Mouse (Mus musculus) brown adipose tissue, adult 24 weeks (tissue): ENCODE measurements around the gene Ahctf1. TPM values are rescaled to one million over a fixed set of nuclear protein-coding genes. Genes with fewer than 3 reads are reported as not detected.

ENCODE experiments used
- H3K27ac ChIP-seq: fragments of 200-500 bp; replicated peaks from 2 replicates; pipeline ENCODE4 v1.5.1; 2012; ENCODE audit warnings: low read depth, mild to moderate bottlenecking, low read length
- H3K4me1 ChIP-seq: fragments of 200-500 bp; 2 replicates; pipeline ENCODE4 v1.6.1; 2012; ENCODE audit warnings: low read length, mixed read lengths; ENCODE audit not compliant: control insufficient read depth, insufficient read depth, insufficient read length
- H3K4me3 ChIP-seq: fragments of 200-500 bp; 2 replicates; pipeline ENCODE4 v1.5.1; 2012; ENCODE audit warnings: low read depth, mild to moderate bottlenecking, low read length, moderate library complexity; ENCODE audit not compliant: insufficient read depth
- polyA plus RNA-seq: library from polyadenylated mRNA; stranded (reverse); fragments of >200 nt; gene quantifications from 2 replicates; pipeline ENCODE4 v1.2.4, GENCODE M21; 2012; ENCODE audit not compliant: missing spikeins, insufficient read depth, insufficient read length

The Ahctf1 gene
- polyA plus RNA-seq, 1 experiment = 8.3 TPM

- Histone ChIP-seq H3K27ac (no peak overlapping the region), H3K4me1 (no peaks in the 10 kb centered on the region), H3K4me3 (no peak overlapping the region)
Observed at GRCm38 (mm10) chr1:179709390-179709789, 94.1 kb downstream of the Ahctf1 start.

- H3K27ac ChIP-seq = no peak overlapping the region
- no peak overlapping the region for H3K4me3 ChIP-seq
- H3K4me1 ChIP-seq = no peaks in the 10 kb centered on the region
Observed at GRCm38 (mm10) chr1:179705154-179705553, 98.3 kb downstream of the Ahctf1 start.

DNA sequence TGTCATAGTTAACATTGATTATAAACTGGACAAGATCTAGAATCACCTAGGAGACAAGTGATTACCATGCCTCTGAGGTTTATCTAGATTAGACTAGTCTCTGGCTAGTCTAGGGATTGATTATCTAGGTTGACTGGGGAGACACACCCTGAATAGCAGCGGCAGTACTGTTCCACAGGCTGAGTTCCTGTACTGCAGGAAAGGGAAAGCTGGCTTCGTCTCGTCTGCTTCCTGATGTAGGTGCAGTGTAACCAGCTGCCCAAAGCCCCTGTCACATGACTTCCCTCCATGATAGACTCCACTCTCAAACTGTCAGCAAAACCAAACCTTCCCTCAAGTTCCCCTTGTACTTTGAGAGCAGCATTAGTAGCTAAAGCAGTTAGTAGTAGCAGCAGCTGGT is 99.3 kb downstream of the Ahctf1 start:
- Histone ChIP-seq H3K4me1 (no peaks in the 10 kb centered on the region), H3K4me3 (no peak overlapping the region), H3K27ac (no peak overlapping the region)

Other genes starting within 250 kb of the Ahctf1 start
- 37.2 and 40.0 TPM in 2 replicates for gene Sccpdh, start 135.5 kb downstream of the Ahctf1 start, polyA plus RNA-seq
- gene Kif28, start 58.4 kb downstream of the Ahctf1 start, polyA plus RNA-seq = not detected in 2 replicates
- gene Gm10518, start 304 bp downstream of the Ahctf1 start, polyA plus RNA-seq = not detected in 2 replicates
- 24.6 and 25.6 TPM in 2 replicates for gene Cdc42bpa, start 156.8 kb upstream of the Ahctf1 start, polyA plus RNA-seq